Mouse (Mus musculus) embryonic facial prominence, embryonic 15.5 days (tissue): ENCODE results near the gene Hoxa2. TPM values are rescaled to one million over a fixed set of nuclear protein-coding genes. Genes with fewer than 3 reads are reported as not detected.

Source experiments
- ATAC-seq: fragments of 200-750 bp; cut with Nextera tagmentation; 2 replicates; pipeline ENCODE4 v1.8.0; 2017; ENCODE audit warnings: low read depth, moderate TSS enrichment; ENCODE audit not compliant: insufficient number of reproducible peaks, low FRiP score, low TSS enrichment
- H3K27ac ChIP-seq: fragments of 300-500 bp; sonication (generic); replicated peaks from 2 replicates; pipeline ENCODE4 v1.5.1; 2015; ENCODE audit warnings: mild to moderate bottlenecking, inconsistent platforms
- H3K27me3 ChIP-seq: fragments of 300-500 bp; sonication (generic); 2 replicates; pipeline ENCODE4 v1.6.1; 2015; ENCODE audit warnings: inconsistent platforms
- H3K36me3 ChIP-seq: fragments of 300-500 bp; sonication (generic); 2 replicates; pipeline ENCODE4 v1.6.1; 2015; ENCODE audit warnings: mild to moderate bottlenecking, inconsistent platforms
- H3K4me1 ChIP-seq: fragments of 300-500 bp; sonication (generic); 2 replicates; pipeline ENCODE4 v1.6.1; 2015; ENCODE audit warnings: inconsistent platforms
- H3K4me2 ChIP-seq: fragments of 300-500 bp; sonication (generic); replicated peaks from 2 replicates; pipeline ENCODE4 v1.6.1; 2015; ENCODE audit warnings: mild to moderate bottlenecking, inconsistent platforms
- H3K4me3 ChIP-seq: fragments of 300-500 bp; sonication (generic); replicated peaks from 2 replicates; pipeline ENCODE4 v1.5.1; 2015; ENCODE audit warnings: mild to moderate bottlenecking, inconsistent platforms
- H3K9ac ChIP-seq: fragments of 300-500 bp; sonication (generic); 2 replicates; pipeline ENCODE4 v1.6.1; 2015; ENCODE audit warnings: inconsistent platforms
- H3K9me3 ChIP-seq: fragments of 300-500 bp; sonication (generic); replicated peaks from 2 replicates; pipeline ENCODE4 v1.6.1; 2016; ENCODE audit warnings: inconsistent platforms
- WGBS: fragments of 180-500 bp; shearing (Covaris S2); methylation state at CpG from one replicate; pipeline ENCODE4 v1.1.7; 2015; 5-methylcytosine and 5-hydroxymethylcytosine counted together
- polyA plus RNA-seq: library from polyadenylated mRNA; unstranded; fragments of >200 nt; fragmentation: Nextera tagmentation; extraction: Ambion mirVana; gene quantifications from 2 replicates; pipeline ENCODE4 v1.2.1, GENCODE M21; 2015

The Hoxa2 gene
- polyA plus RNA-seq, 1 experiment from 2014 or later = 0.32 TPM

DNA sequence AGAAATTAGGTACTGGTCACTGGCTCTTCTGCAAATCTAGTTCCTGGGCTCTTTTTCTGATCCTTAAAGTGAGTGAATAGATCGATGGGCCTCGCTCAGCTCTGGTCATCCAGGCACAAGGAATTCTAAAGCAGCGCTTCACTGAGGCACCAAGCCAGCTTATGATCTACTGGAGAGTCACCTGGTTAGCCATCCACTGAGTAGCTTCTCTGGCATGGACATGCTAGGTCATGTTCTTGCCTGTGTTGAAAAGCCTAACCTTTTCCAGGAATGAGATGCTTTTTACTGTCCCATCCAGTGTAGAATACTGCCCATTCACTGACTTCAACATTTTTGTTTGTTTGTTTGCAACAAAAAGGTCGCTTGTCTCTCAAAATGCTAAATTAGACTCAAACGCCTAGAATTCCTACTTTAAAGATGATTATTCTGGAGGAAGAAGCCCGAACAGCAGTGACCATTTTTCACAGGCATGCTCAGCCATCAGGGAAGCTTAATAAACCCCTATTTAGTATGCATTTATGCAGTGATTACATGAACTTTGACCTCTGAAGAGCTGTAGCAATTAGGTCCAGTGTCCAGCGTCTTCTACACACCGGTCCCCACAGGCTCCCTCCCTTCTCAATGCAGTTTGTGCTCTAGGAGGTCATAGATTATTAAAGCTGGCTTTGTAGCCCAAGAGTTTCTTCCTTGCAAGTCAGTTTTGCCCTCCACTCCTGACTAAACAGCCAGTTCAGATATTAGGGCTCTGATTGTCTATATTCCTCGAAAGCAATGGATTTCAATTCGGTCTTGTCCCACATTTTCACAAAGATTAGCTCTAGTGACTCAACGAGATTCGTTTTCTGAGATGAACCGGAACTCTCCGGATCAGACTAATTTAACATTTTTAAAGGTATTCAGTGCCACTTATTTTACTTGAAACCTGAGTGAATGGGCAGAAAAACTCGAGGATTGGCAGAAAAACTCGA lies 12.1 kb downstream of the Hoxa2 start:
- no peak for ATAC-seq
- WGBS = 9% methylated on average over 16 of the region's 16 CpGs
- H3K4me1 ChIP-seq = no peaks in the 10 kb centered on the region
- no peaks in the 10 kb centered on the region for H3K9me3 ChIP-seq
- H3K9ac ChIP-seq = no peak overlapping the region
- peaks cover 94% of the 10 kb centered on the region for H3K27me3 ChIP-seq
- H3K4me3 ChIP-seq = no peak overlapping the region
- H3K36me3 ChIP-seq = no peaks in the 10 kb centered on the region
- no peak overlapping the region for H3K27ac ChIP-seq
- H3K4me2 ChIP-seq = no peak overlapping the region

DNA sequence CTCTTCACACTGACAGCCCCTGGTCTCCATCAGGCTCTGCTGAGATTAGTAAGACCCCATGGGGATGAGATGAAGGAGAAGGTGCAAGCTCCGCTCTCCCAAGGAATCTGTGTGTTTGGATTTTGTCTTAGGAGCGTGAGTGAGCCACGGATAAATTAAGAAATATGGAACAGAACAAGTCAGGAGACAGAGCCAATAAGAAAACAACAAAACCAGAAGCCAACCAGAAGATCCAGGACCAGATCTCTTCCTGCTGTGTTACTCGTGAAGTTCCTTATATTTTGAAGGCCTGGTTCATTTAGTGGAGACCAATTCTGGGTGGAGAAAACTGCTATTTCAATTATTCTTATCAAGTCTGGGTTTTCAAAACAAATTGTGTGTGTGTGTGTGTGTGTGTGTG lies 13.1 kb downstream of the Hoxa2 start:
- no peak for ATAC-seq
- Histone ChIP-seq H3K9me3 (no peaks in the 10 kb centered on the region), H3K36me3 (no peaks in the 10 kb centered on the region), H3K9ac (no peak overlapping the region), H3K27ac (no peak overlapping the region), H3K4me3 (no peak overlapping the region), H3K27me3 (peaks cover 94% of the 10 kb centered on the region), H3K4me1 (no peaks in the 10 kb centered on the region), H3K4me2 (no peak overlapping the region)
- 13% methylated on average over 4 of the region's 4 CpGs for WGBS

- ATAC-seq = no peak
- H3K27me3 ChIP-seq = peaks cover 88% of the 10 kb centered on the region
- H3K4me2 ChIP-seq = no peak overlapping the region
- no peaks in the 10 kb centered on the region for H3K9me3 ChIP-seq
- no peak overlapping the region for H3K4me3 ChIP-seq
- no peaks in the 10 kb centered on the region for H3K4me1 ChIP-seq
- H3K36me3 ChIP-seq = no peaks in the 10 kb centered on the region
- H3K9ac ChIP-seq = no peak overlapping the region
- 5% methylated on average over 16 of the region's 16 CpGs for WGBS
- no peak overlapping the region for H3K27ac ChIP-seq
Observed at GRCm38 (mm10) chr6:52150401-52150966, 14.1 kb downstream of the Hoxa2 start.

- no peak for ATAC-seq
- WGBS = 81% methylated on average over 5 of the region's 5 CpGs
- no peak overlapping the region for H3K9ac ChIP-seq
- no peak overlapping the region for H3K4me2 ChIP-seq
- no peak overlapping the region for H3K27ac ChIP-seq
- no peaks in the 10 kb centered on the region for H3K9me3 ChIP-seq
- H3K36me3 ChIP-seq = no peaks in the 10 kb centered on the region
- H3K27me3 ChIP-seq = no peaks in the 10 kb centered on the region
- H3K4me3 ChIP-seq = no peak overlapping the region
- no peaks in the 10 kb centered on the region for H3K4me1 ChIP-seq
Observed at GRCm38 (mm10) chr6:52139115-52139514, 25.5 kb downstream of the Hoxa2 start.

- no peak overlapping the region for H3K4me3 ChIP-seq
- H3K4me1 ChIP-seq = no peaks in the 10 kb centered on the region
- ATAC-seq = no peak
- no peaks in the 10 kb centered on the region for H3K36me3 ChIP-seq
- H3K27me3 ChIP-seq = no peaks in the 10 kb centered on the region
- no peak overlapping the region for H3K27ac ChIP-seq
- no peak overlapping the region for H3K9ac ChIP-seq
- 72% methylated on average over 10 of the region's 10 CpGs for WGBS
- H3K9me3 ChIP-seq = no peaks in the 10 kb centered on the region
- H3K4me2 ChIP-seq = no peak overlapping the region
Observed at GRCm38 (mm10) chr6:52138576-52138975, 26.1 kb downstream of the Hoxa2 start.

DNA sequence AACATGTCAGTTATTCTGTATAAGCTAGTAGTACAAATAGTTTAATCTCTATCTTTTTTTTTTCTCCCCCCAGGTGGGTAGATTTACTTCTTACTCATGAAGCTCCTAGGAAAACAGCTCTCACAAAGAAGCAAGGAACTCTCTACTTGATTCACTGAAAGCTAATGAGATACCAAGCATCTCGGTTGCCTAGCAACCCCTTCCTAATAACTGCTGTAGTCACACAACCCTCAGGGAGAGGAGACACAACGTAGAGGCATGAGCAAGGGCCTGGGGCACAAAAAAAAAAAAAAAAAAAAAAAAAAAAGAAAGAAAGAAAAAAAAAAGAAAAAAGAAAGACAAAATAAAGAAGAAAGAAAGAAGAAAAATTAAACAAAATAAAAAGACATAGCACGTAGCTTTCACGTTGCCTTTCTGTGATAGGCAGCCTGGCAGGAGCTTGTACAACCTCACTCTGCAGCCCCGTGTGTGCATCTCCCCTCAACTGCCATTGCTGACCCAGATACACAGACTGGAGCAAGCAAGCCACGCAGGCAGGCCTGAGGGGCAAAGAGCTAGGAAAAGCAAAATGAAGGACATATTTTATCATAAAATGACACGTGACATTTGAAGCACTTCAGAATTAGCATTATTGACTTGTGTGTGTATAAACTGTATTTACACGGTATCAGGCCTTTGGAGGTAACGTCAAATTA lies 26.6 kb downstream of the Hoxa2 start:
- no peaks in the 10 kb centered on the region for H3K27me3 ChIP-seq
- WGBS = 68% methylated on average over 9 of the region's 9 CpGs

GRCm38 (mm10) chr6:52123673-52124072 lies 41.0 kb downstream of the Hoxa2 start:
- Histone ChIP-seq H3K27me3 (no peaks in the 10 kb centered on the region), H3K9me3 (no peaks in the 10 kb centered on the region; the same call in 1 of the 2 replicates), H3K4me2 (no peak overlapping the region), H3K9ac (no peak overlapping the region), H3K4me1 (no peaks in the 10 kb centered on the region), H3K36me3 (no peaks in the 10 kb centered on the region), H3K27ac (no peak overlapping the region), H3K4me3 (no peak overlapping the region)
- no peak for ATAC-seq
- 73% methylated on average over 4 of the region's 4 CpGs for WGBS

More for the DNA sequence above, 26.6 kb downstream of the Hoxa2 start:
- no peak overlapping the region for H3K9ac ChIP-seq
- H3K4me2 ChIP-seq = no peak overlapping the region
- H3K4me3 ChIP-seq = no peak overlapping the region
- no peaks in the 10 kb centered on the region for H3K9me3 ChIP-seq
- H3K4me1 ChIP-seq = no peaks in the 10 kb centered on the region
- H3K27ac ChIP-seq = no peak overlapping the region
- no peaks in the 10 kb centered on the region for H3K36me3 ChIP-seq
- ATAC-seq = no peak

DNA sequence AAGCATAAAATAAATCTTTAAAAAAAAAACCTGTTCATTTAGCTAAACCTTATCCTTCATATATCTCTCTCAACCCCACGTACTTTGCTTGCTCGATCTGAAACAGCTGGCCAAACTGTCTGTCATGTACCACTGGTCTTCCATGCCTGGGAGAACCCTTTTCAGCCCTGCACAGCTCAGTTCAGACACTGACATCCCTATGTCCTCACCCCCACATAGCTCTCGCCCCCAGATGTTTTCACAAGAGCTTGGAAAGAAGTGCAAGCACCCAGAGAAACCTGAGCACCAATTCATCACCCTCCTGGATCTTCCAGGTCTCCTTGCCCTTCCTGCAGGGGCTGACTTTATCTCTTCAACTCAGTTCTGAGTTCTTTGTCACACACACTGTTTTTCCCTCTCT lies 43.5 kb downstream of the Hoxa2 start:
- H3K9me3 ChIP-seq = no peaks in the 10 kb centered on the region
- no peaks in the 10 kb centered on the region for H3K27me3 ChIP-seq
- H3K4me3 ChIP-seq = no peak overlapping the region
- H3K4me1 ChIP-seq = no peaks in the 10 kb centered on the region
- WGBS = 44% methylated on average over 3 of the region's 3 CpGs
- H3K4me2 ChIP-seq = no peak overlapping the region
- H3K9ac ChIP-seq = no peak overlapping the region
- no peak for ATAC-seq
- H3K36me3 ChIP-seq = no peaks in the 10 kb centered on the region
- H3K27ac ChIP-seq = no peak overlapping the region

- Histone ChIP-seq H3K4me3 (no peak overlapping the region), H3K27me3 (no peaks in the 10 kb centered on the region), H3K9ac (no peak overlapping the region), H3K9me3 (no peaks in the 10 kb centered on the region), H3K4me1 (peaks cover 4% of the 10 kb centered on the region; the same call in 1 of the 2 replicates), H3K36me3 (no peaks in the 10 kb centered on the region), H3K4me2 (no peak overlapping the region), H3K27ac (no peak overlapping the region)
- 30% methylated on average over 6 of the region's 6 CpGs for WGBS
- no peak for ATAC-seq
Observed at GRCm38 (mm10) chr6:52118903-52119635, 45.6 kb downstream of the Hoxa2 start.

DNA sequence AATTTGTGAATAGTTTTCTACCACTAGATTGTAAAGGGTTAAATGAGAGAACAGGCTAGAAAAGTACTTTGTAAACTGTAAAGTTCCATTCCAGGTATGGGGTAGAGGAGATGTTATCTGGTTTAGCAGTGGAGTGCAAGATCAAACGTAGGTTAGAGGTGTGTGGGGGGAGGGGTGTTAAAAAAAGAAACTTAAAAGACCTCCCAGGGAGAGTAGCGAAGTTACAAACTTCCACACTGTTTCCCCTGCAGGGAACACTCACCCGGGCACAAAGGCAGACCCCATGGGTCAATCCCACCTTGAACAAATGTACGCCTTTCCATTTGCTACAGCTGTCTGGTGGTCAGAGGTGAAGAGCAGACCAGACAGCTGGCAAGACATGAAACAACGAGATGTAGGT lies 48.7 kb downstream of the Hoxa2 start:
- H3K4me1 ChIP-seq = peaks cover 4% of the 10 kb centered on the region; the same call in 1 of the 2 replicates
- H3K4me3 ChIP-seq = no peak overlapping the region
- WGBS = 15% methylated on average over 5 of the region's 5 CpGs
- no peak overlapping the region for H3K9ac ChIP-seq
- H3K27me3 ChIP-seq = no peaks in the 10 kb centered on the region
- H3K9me3 ChIP-seq = no peaks in the 10 kb centered on the region
- H3K27ac ChIP-seq = no peak overlapping the region
- no peak for ATAC-seq
- H3K36me3 ChIP-seq = no peaks in the 10 kb centered on the region
- no peak overlapping the region for H3K4me2 ChIP-seq
